22 mouse cellular contexts compared by ENCODE assay signal in genomic region chr1:152828637-152829355, GRCm38 (mm10). TPM values are rescaled to one million over a fixed set of nuclear protein-coding genes. Genes with fewer than 3 reads are reported as not detected.
DNase-seq lines count a peak whose midpoint lies in the region; ATAC-seq and TF ChIP-seq lines count a peak whose summit lies in the region.
"Had no signal": no experiment of that assay in that cellular context is flagged by ENCODE, and none has a peak within 500 bp of the region (broad histone marks: within the 10 kb centered on the region; RNA-seq: fewer than 3 reads in every experiment).

No protein-coding gene starts in this region.

- no peaks in the 10 kb centered on the region for H3K27me3 ChIP-seq in embryonic facial prominence, embryonic 11.5 days (ENCODE audit: control insufficient read depth, insufficient read depth, low read length)
- no peaks in the 10 kb centered on the region for H3K27me3 ChIP-seq in embryonic facial prominence, embryonic 10.5 days (replicated peaks; ENCODE audit: low read depth, poor library complexity, severe bottlenecking)
- H3K27me3 ChIP-seq in kidney, embryonic 14.5 days (ENCODE audit: control insufficient read depth, insufficient read depth, low read length) = no peaks in the 10 kb centered on the region
- H3K27me3 ChIP-seq in embryonic facial prominence, embryonic 12.5 days = no peaks in the 10 kb centered on the region
- H3K27me3 ChIP-seq: forebrain, embryonic 12.5 days; heart, embryonic 13.5 days; hindbrain, embryonic 13.5 days; Patski had no signal

- DNase-seq in embryonic facial prominence, embryonic 11.5 days (ENCODE audit: low spot score) = peak; percentile 35
- DNase-seq in embryonic facial prominence, embryonic 10.5 days (ENCODE audit: low spot score) = no peak
- no peak for DNase-seq in kidney, postnatal 4 days
- no peak for DNase-seq in layer of hippocampus, adult 2 months (ENCODE audit: low spot score in 2 of 2)
- no peak for DNase-seq in layer of hippocampus, adult 9-11 months
- DNase-seq: adrenal gland, postnatal 14 days; B cell, adult 2 months; cerebellum, adult 11-12 months; cerebellum, adult 9-10 months; cerebellum, postnatal 25 days; gastrocnemius, postnatal 10 days; heart, postnatal 4 days had no signal

- H3K9me3 ChIP-seq in embryonic facial prominence, embryonic 11.5 days (replicated peaks; ENCODE audit: control insufficient read depth, low read length) = no peaks in the 10 kb centered on the region
- no peaks in the 10 kb centered on the region for H3K9me3 ChIP-seq in embryonic facial prominence, embryonic 10.5 days
- H3K9me3 ChIP-seq in kidney, embryonic 14.5 days (ENCODE audit: control insufficient read depth, low read length) = no peaks in the 10 kb centered on the region
- H3K9me3 ChIP-seq in embryonic facial prominence, embryonic 12.5 days = no peaks in the 10 kb centered on the region
- H3K9me3 ChIP-seq: forebrain, embryonic 12.5 days; heart, embryonic 13.5 days; hindbrain, embryonic 13.5 days had no signal

- H3K4me2 ChIP-seq in embryonic facial prominence, embryonic 11.5 days (ENCODE audit: low read depth, low read length) = no peak overlapping the region
- H3K4me2 ChIP-seq in kidney, embryonic 14.5 days (replicated peaks; ENCODE audit: low read depth, low read length) = no peak overlapping the region
- H3K4me2 ChIP-seq in embryonic facial prominence, embryonic 12.5 days (replicated peaks) = no peak overlapping the region
- H3K4me2 ChIP-seq: forebrain, embryonic 12.5 days; heart, embryonic 13.5 days; hindbrain, embryonic 13.5 days had no signal

- H3K27ac ChIP-seq in embryonic facial prominence, embryonic 11.5 days (replicated peaks; ENCODE audit: low read depth, low read length) = no peak overlapping the region
- no peak overlapping the region for H3K27ac ChIP-seq in embryonic facial prominence, embryonic 10.5 days (replicated peaks)
- no peak overlapping the region; the same call in 1 of the 2 replicates for H3K27ac ChIP-seq in kidney, embryonic 14.5 days (ENCODE audit: low read depth, low read length)
- peak overlapping the region; percentile 91; the same call in 1 of the 2 replicates for H3K27ac ChIP-seq in layer of hippocampus, adult 2 months
- 0 out of 2 replicates have a peak overlapping the region, but pooled peaks have one; percentile 30 for H3K27ac ChIP-seq in embryonic facial prominence, embryonic 12.5 days
- H3K27ac ChIP-seq: forebrain, embryonic 12.5 days; heart, embryonic 13.5 days; hindbrain, embryonic 13.5 days had no signal

- H3K9ac ChIP-seq in embryonic facial prominence, embryonic 11.5 days (replicated peaks; ENCODE audit: low read length) = no peak overlapping the region
- no peak overlapping the region for H3K9ac ChIP-seq in kidney, embryonic 14.5 days (ENCODE audit: low read depth, low read length)
- no peak overlapping the region for H3K9ac ChIP-seq in embryonic facial prominence, embryonic 12.5 days
- H3K9ac ChIP-seq: forebrain, embryonic 12.5 days; heart, embryonic 13.5 days; hindbrain, embryonic 13.5 days had no signal

- TF ChIP-seq CTCF in layer of hippocampus, adult 2 months (conservative IDR thresholded peaks at IDR 0.05) = no peak

- WGBS in embryonic facial prominence, embryonic 11.5 days = 70% methylated on average over 10 of the region's 10 CpGs
- 77% methylated on average over 10 of the region's 10 CpGs for WGBS in embryonic facial prominence, embryonic 10.5 days
- WGBS in kidney, embryonic 14.5 days = 36% methylated on average over 10 of the region's 10 CpGs
- 56% methylated on average over 10 of the region's 10 CpGs for WGBS in embryonic facial prominence, embryonic 12.5 days

- H3K4me1 ChIP-seq in embryonic facial prominence, embryonic 11.5 days (ENCODE audit: control insufficient read depth, insufficient read depth, low read length) = no peaks in the 10 kb centered on the region
- peaks cover 15% of the 10 kb centered on the region for H3K4me1 ChIP-seq in embryonic facial prominence, embryonic 10.5 days
- 0 out of 2 replicates have a peak, but pooled peaks cover 8% of the 10 kb centered on the region for H3K4me1 ChIP-seq in kidney, embryonic 14.5 days (ENCODE audit: control insufficient read depth, insufficient read depth, low read length)
- H3K4me1 ChIP-seq in embryonic facial prominence, embryonic 12.5 days = peaks cover 11% of the 10 kb centered on the region
- H3K4me1 ChIP-seq: forebrain, embryonic 12.5 days; heart, embryonic 13.5 days had no signal

- no peaks in the 10 kb centered on the region; the same call in 1 of the 2 replicates for H3K36me3 ChIP-seq in embryonic facial prominence, embryonic 11.5 days (replicated peaks; ENCODE audit: control insufficient read depth, insufficient read depth, low read depth, low read length)
- peaks cover 23% of the 10 kb centered on the region for H3K36me3 ChIP-seq in embryonic facial prominence, embryonic 10.5 days (replicated peaks)
- H3K36me3 ChIP-seq in kidney, embryonic 14.5 days (ENCODE audit: control insufficient read depth, insufficient read depth, low read length) = no peaks in the 10 kb centered on the region
- H3K36me3 ChIP-seq in embryonic facial prominence, embryonic 12.5 days = no peaks in the 10 kb centered on the region

- ATAC-seq in embryonic facial prominence, embryonic 11.5 days (replicated peaks; ENCODE audit: insufficient number of reproducible peaks, low FRiP score, low TSS enrichment, low read depth) = no peak
- ATAC-seq in kidney, embryonic 14.5 days (ENCODE audit: low FRiP score, low TSS enrichment) = peak; percentile 58; the same call in 1 of the 2 replicates
- ATAC-seq in embryonic facial prominence, embryonic 12.5 days (ENCODE audit: insufficient number of reproducible peaks, insufficient read depth, low FRiP score, low TSS enrichment) = no peak
- no peak for ATAC-seq in monocyte, adult 5-6 weeks (replicated peaks; ENCODE audit: insufficient number of reproducible peaks, low FRiP score, low TSS enrichment, poor library complexity, severe bottlenecking)
- ATAC-seq: activated CD4-positive, CD25-positive, alpha-beta regulatory T cell, adult 4 months; CD4-positive, CD25-positive, alpha-beta regulatory T cell, adult 4 months; forebrain, embryonic 16.5 days; Patski had no signal

- H3K4me3 ChIP-seq in embryonic facial prominence, embryonic 11.5 days (ENCODE audit: low read depth, low read length) = no peak overlapping the region
- no peak overlapping the region for H3K4me3 ChIP-seq in embryonic facial prominence, embryonic 10.5 days
- H3K4me3 ChIP-seq in kidney, embryonic 14.5 days (ENCODE audit: low read length) = no peak overlapping the region
- no peak overlapping the region for H3K4me3 ChIP-seq in layer of hippocampus, adult 2 months
- H3K4me3 ChIP-seq in embryonic facial prominence, embryonic 12.5 days = no peak overlapping the region
- H3K4me3 ChIP-seq: forebrain, embryonic 12.5 days; heart, embryonic 13.5 days; hindbrain, embryonic 13.5 days had no signal

RNA-seq across cellular contexts. Expression of gene Ncf2, which starts 28.8 kb away (rescaled TPM):
- 2.5 and 2.6 TPM in 2 replicates for polyA plus RNA-seq in embryonic facial prominence, embryonic 11.5 days (2014; fragmentation: Nextera tagmentation; extraction: Ambion mirVana)
- polyA plus RNA-seq in embryonic facial prominence, embryonic 10.5 days (2016; fragmentation: Nextera tagmentation; extraction: Ambion mirVana) = 2.2 and 2.6 TPM in 2 replicates
- polyA plus RNA-seq in kidney, embryonic 14.5 days (2014; fragmentation: Nextera tagmentation; extraction: Ambion mirVana) = 5.6 and 7.1 TPM in 2 replicates
- 1 to 10 TPM; 1.9 to 2.9 TPM for total RNA-seq in layer of hippocampus, adult 2 months (2021)
- 2.4 and 3.7 TPM in 2 replicates for polyA plus RNA-seq in embryonic facial prominence, embryonic 12.5 days (2016; fragmentation: Nextera tagmentation; extraction: Ambion mirVana)
- 355 to 740 TPM (median 657 TPM) in 3 replicates for total RNA-seq in monocyte, adult 5-6 weeks (2017)

Comparison
In these comparisons a context has a peak if more than half of its experiments do, and no peak if none do; other contexts are left out.
1. H3K27ac ChIP-seq: peak in layer of hippocampus, adult 2 months (single experiment) and embryonic facial prominence, embryonic 12.5 days (single experiment); none in embryonic facial prominence, embryonic 11.5 days (single experiment), embryonic facial prominence, embryonic 10.5 days (single experiment) and kidney, embryonic 14.5 days (single experiment).